Mouse (Mus musculus) neutrophil, adult 83 days (primary cell): Measurements from ENCODE around the gene Fam216b. TPM values are rescaled to one million over a fixed set of nuclear protein-coding genes. Genes with fewer than 3 reads are reported as not detected.

ENCODE experiments used
- total RNA-seq, 2 experiments: library from RNA; stranded (reverse); gene quantifications; one replicate each; pipeline ENCODE4 v1.2.4; 2023

Gene Fam216b
- not detected for total RNA-seq

GRCm38 (mm10) chr14:78088907-78089306 lies at the start of gene Fam216b:
Fam216b (minus strand) TSS chr14:78089007.

Other genes starting within 250 kb of the Fam216b start
- 10 to 100 TPM; 24.2 to 26.5 TPM for gene Dnajc15, start 213.9 kb downstream of the Fam216b start, total RNA-seq
- 10 to 100 TPM; 16.8 to 20.7 TPM for gene Epsti1, start 184.8 kb downstream of the Fam216b start, total RNA-seq
- not detected for gene Tnfsf11, start 219.0 kb upstream of the Fam216b start, total RNA-seq